In the genomic region with DNA sequence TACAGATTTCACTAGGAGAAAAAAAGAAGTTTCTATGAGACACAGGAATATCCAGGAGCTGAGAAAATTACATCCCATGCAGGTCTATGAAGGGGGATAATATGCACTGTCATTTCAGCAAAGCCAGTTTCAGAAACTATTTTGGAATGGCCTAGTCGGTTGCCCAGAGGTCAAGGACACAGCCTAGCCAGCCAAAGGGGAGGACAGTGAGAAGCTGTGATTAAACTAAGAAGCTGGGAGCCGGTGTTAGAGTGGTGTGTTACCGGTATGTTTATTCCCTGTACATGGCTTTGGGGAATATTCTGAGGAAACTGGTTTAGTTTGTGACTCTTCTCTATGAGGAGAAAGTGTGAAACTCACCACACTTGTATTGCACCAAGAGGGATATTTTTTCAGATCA, we compare ENCODE assay signal across 23 mouse cellular contexts.
A peak's percentile ranks its signal among the peaks of the same experiment; 100 is the strongest.
DNase-seq lines count a peak whose midpoint lies in the region; ATAC-seq and TF ChIP-seq lines count a peak whose summit lies in the region.
"Had no signal": no experiment of that assay in that cellular context is flagged by ENCODE, and none has a peak within 500 bp of the region (broad histone marks: within the 10 kb centered on the region; RNA-seq: fewer than 3 reads in every experiment).

No protein-coding gene starts in this region.

- no peaks in the 10 kb centered on the region for H3K9me3 ChIP-seq in heart, embryonic 10.5 days
- H3K9me3 ChIP-seq in liver, embryonic 12.5 days (replicated peaks) = no peaks in the 10 kb centered on the region
- H3K9me3 ChIP-seq: G1E had no signal

- H3K79me2 ChIP-seq in liver, adult 2 months (ENCODE audit: control insufficient read depth, insufficient read depth, low read length) = no peaks in the 10 kb centered on the region

- 73% methylated on average over 3 of the region's 3 CpGs for WGBS in heart, embryonic 10.5 days
- WGBS in liver, adult 2 months = 27% methylated on average over 3 of the region's 3 CpGs
- WGBS in liver, embryonic 12.5 days (ENCODE audit: insufficient replicate concordance) = 68% methylated on average over 3 of the region's 3 CpGs

- no peaks in the 10 kb centered on the region for H3K4me1 ChIP-seq in heart, embryonic 10.5 days
- H3K4me1 ChIP-seq in liver, adult 2 months (ENCODE audit: control insufficient read depth, insufficient read depth, low read length) = no peaks in the 10 kb centered on the region
- H3K4me1 ChIP-seq in liver, embryonic 12.5 days = peaks cover 14% of the 10 kb centered on the region

- TF ChIP-seq POLR2A in liver, adult 2 months (IDR thresholded peaks at IDR 0.05; ENCODE audit: extremely low read depth, insufficient read depth, low read length) = no peak

- intact Hi-C loops in heart, postnatal 10 days (cut with DNase I) = no loop called here

- DNase-seq in adrenal gland, adult 2 months = peak; percentile 10
- DNase-seq in adrenal gland, adult 18-20 months (ENCODE audit: low spot score in 2 of 2) = no peak
- DNase-seq in heart, adult 11 months = peak; percentile 65
- no peak for DNase-seq in heart, postnatal 10 days
- DNase-seq in heart, embryonic 10.5 days (ENCODE audit: low spot score) = no peak
- no peak for DNase-seq in heart, adult 8-10 months (ENCODE audit: low spot score)
- peak; percentile 68 for DNase-seq in liver, adult 2 months (ENCODE audit: extremely low read depth, low read depth, low spot score)
- DNase-seq: adrenal gland, adult 8-10 months; adrenal gland, postnatal 10 days; adrenal gland, postnatal 14 days; adrenal gland, postnatal 25 days; adrenal gland, postnatal 36 days; B cell, adult 2 months; cerebellum, adult 11 months; cerebellum, adult 11-12 months; cerebellum, adult 18-20 months; cerebellum, adult 2 months had no signal

- ATAC-seq in liver, embryonic 12.5 days = no peak
- ATAC-seq: activated CD4-positive, CD25-positive, alpha-beta regulatory T cell, adult 4 months; CD4-positive, CD25-positive, alpha-beta regulatory T cell, adult 4 months; Patski had no signal

- H3K36me3 ChIP-seq in heart, embryonic 10.5 days = no peaks in the 10 kb centered on the region
- H3K36me3 ChIP-seq in liver, adult 2 months (ENCODE audit: control insufficient read depth, insufficient read depth, low read length) = no peaks in the 10 kb centered on the region
- H3K36me3 ChIP-seq in liver, embryonic 12.5 days = no peaks in the 10 kb centered on the region
- H3K36me3 ChIP-seq: G1E had no signal

- TF ChIP-seq CTCF in liver, adult 2 months (IDR thresholded peaks at IDR 0.05; ENCODE audit: low read depth, low read length) = no peak

- H3K9ac ChIP-seq in liver, adult 2 months (ENCODE audit: low read depth, low read length) = no peak overlapping the region
- H3K9ac ChIP-seq in liver, embryonic 12.5 days = no peak overlapping the region

- H3K4me2 ChIP-seq in liver, embryonic 12.5 days = no peak overlapping the region

- H3K27ac ChIP-seq in heart, embryonic 10.5 days = peak overlapping the region; percentile 22; the same call in 1 of the 2 replicates
- H3K27ac ChIP-seq in liver, adult 2 months (replicated peaks; ENCODE audit: insufficient read depth, low read depth, low read length) = no peak overlapping the region
- no peak overlapping the region for H3K27ac ChIP-seq in liver, embryonic 12.5 days

- H3K4me3 ChIP-seq in heart, embryonic 10.5 days = no peak overlapping the region
- no peak overlapping the region for H3K4me3 ChIP-seq in liver, adult 2 months (ENCODE audit: insufficient read depth, low read depth, low read length)
- H3K4me3 ChIP-seq in liver, embryonic 12.5 days = no peak overlapping the region

- no peaks in the 10 kb centered on the region for H3K27me3 ChIP-seq in heart, embryonic 10.5 days (ENCODE audit: insufficient read depth, poor library complexity, severe bottlenecking)
- H3K27me3 ChIP-seq in liver, adult 2 months (ENCODE audit: control insufficient read depth, insufficient read depth, low read length) = no peaks in the 10 kb centered on the region
- H3K27me3 ChIP-seq in liver, embryonic 12.5 days (replicated peaks) = no peaks in the 10 kb centered on the region
- H3K27me3 ChIP-seq: CH12.LX, Patski had no signal

Comparison
In these comparisons a context has a peak if more than half of its experiments do, and no peak if none do; other contexts are left out.
1. DNase-seq: peak in adrenal gland, adult 2 months (single experiment), heart, adult 11 months (single experiment) and liver, adult 2 months (single experiment); none in adrenal gland, adult 18-20 months (0 of 2), heart, postnatal 10 days (0 of 2), heart, embryonic 10.5 days (single experiment) and heart, adult 8-10 months (single experiment).